Mouse (Mus musculus) midbrain, embryonic 11.5 days (tissue): ENCODE measurements around the gene Dcaf6. TPM values are rescaled to one million over a fixed set of nuclear protein-coding genes. Genes with fewer than 3 reads are reported as not detected.

ENCODE experiments used
- ATAC-seq: fragments of 200-750 bp; cut with Nextera tagmentation; 2 replicates; pipeline ENCODE4 v1.8.0; 2017; ENCODE audit warnings: moderate TSS enrichment, moderate library complexity; ENCODE audit not compliant: low FRiP score
- DNase-seq: peaks from one replicate; pipeline ENCODE4 v3.0.0; 2015; ENCODE audit warnings: low spot score; ENCODE audit errors: missing footprints
- H3K27ac ChIP-seq: fragments of 300-500 bp; sonication (generic); 2 replicates; pipeline ENCODE4 v1.5.1; 2014; ENCODE audit warnings: low read depth, low read length
- H3K27me3 ChIP-seq: fragments of 300-500 bp; sonication (generic); 2 replicates; pipeline ENCODE4 v1.6.1; 2014; ENCODE audit warnings: mild to moderate bottlenecking, low read length, moderate library complexity, mixed read lengths; ENCODE audit not compliant: control insufficient read depth, insufficient read depth
- H3K36me3 ChIP-seq: fragments of 300-500 bp; sonication (generic); 2 replicates; pipeline ENCODE4 v1.6.1; 2014; ENCODE audit warnings: mild to moderate bottlenecking, low read length, moderate library complexity, mixed read lengths; ENCODE audit not compliant: control insufficient read depth, insufficient read depth
- H3K4me1 ChIP-seq: fragments of 300-500 bp; sonication (generic); 2 replicates; pipeline ENCODE4 v1.6.1; 2014; ENCODE audit warnings: low read length; ENCODE audit not compliant: control insufficient read depth, insufficient read depth
- H3K4me2 ChIP-seq: fragments of 300-500 bp; sonication (generic); 2 replicates; pipeline ENCODE4 v1.6.1; 2014; ENCODE audit warnings: mild to moderate bottlenecking, moderate library complexity
- H3K4me3 ChIP-seq: fragments of 300-500 bp; sonication (generic); 2 replicates; pipeline ENCODE4 v1.5.1; 2014; ENCODE audit warnings: low read depth, low read length
- H3K9ac ChIP-seq: fragments of 300-500 bp; sonication (generic); 2 replicates; pipeline ENCODE4 v1.6.1; 2014; ENCODE audit warnings: low read length
- H3K9me3 ChIP-seq: fragments of 300-500 bp; sonication (generic); 2 replicates; pipeline ENCODE4 v1.6.1; 2016; ENCODE audit warnings: low read length; ENCODE audit not compliant: control insufficient read depth
- WGBS: fragments of 180-500 bp; shearing (Covaris S2); extraction: QIAGEN DNeasy Blood & Tissue Kit; methylation state at CpG from one replicate; pipeline ENCODE4 v1.1.7; 2014; 5-methylcytosine and 5-hydroxymethylcytosine counted together
- polyA plus RNA-seq: library from polyadenylated mRNA; unstranded; fragments of >200 nt; fragmentation: Nextera tagmentation; extraction: Ambion mirVana; gene quantifications from 2 replicates; pipeline ENCODE4 v1.2.1, GENCODE M21; 2014

Dcaf6 gene
- polyA plus RNA-seq, result 9.8 and 10.5 TPM in 2 replicates

DNA sequence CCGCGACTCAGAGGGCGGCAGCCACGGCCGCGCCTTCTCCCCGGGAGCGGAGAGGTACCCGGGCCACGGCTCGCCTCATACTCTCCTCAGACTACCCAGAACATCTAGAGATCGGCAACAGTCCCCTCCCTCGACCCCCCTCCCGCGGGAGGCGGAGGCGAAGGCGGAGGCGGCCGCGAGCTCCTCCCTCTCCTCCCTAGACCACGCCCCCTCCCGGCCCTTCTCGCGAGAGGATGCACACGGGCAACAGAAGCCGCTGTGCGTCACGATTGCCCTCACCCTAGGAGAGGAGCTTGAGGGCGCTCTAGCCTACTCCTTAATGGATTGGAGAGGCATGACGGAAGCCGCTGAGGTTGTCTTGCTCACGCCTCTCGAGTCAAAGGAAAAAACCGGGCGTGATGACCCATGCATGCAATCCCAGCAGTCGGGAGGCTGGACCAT is at the start of gene Dcaf6, which contains the start of gene Mpc2:
TSS of gene Dcaf6 (minus strand) at position 116 of the 441 bp plus-strand sequence.
TSS of gene Mpc2 (plus strand) at position 278 of the 441 bp plus-strand sequence.
- H3K36me3 ChIP-seq, result no peaks in the 10 kb centered on the region
- H3K9ac ChIP-seq, result peak within 1 kb of the TSS; percentile 80
- peak within 1 kb of the TSS; percentile 95 for H3K4me3 ChIP-seq
- DNase-seq (peak; percentile 100), ATAC-seq (peak; percentile 91)
- WGBS, result 0% methylated on average over 32 of the region's 37 CpGs
- peak within 1 kb of the TSS; percentile 74 for H3K27ac ChIP-seq
- peak within 1 kb of the TSS; percentile 95 for H3K4me2 ChIP-seq
- H3K4me1 ChIP-seq, result peaks cover 7% of the 10 kb centered on the region; the same call in 1 of the 2 replicates
- H3K9me3 ChIP-seq, result no peaks in the 10 kb centered on the region
- H3K27me3 ChIP-seq, result no peaks in the 10 kb centered on the region

DNA sequence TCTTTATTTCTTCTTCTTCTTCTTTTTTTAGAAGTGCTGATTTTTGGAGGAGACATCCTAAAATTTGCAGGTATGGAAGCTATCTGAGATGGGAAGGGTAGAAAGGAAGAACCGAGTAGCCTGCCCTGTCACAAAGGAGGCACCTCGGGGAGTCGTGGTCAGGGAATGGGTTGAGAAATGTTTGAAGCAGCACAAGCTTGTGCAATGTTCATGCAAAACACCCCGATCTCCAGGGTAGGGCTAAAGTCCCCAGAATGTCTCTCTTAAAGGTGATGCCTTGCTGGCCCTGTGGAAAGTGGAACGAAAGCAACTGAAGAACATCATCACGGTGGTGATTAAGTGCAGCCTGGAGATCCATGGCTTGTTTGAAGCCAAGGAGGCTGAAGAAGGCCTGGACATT is 46.0 kb upstream of the Dcaf6 start:
- no peaks in the 10 kb centered on the region for H3K27me3 ChIP-seq
- H3K9me3 ChIP-seq, result no peaks in the 10 kb centered on the region
- H3K9ac ChIP-seq, result no peak overlapping the region
- no peaks in the 10 kb centered on the region for H3K36me3 ChIP-seq
- H3K4me3 ChIP-seq, result no peak overlapping the region
- no peak overlapping the region for H3K4me2 ChIP-seq
- no peaks in the 10 kb centered on the region for H3K4me1 ChIP-seq
- no peak for DNase-seq
- no peak for ATAC-seq
- 86% methylated on average over 6 of the region's 6 CpGs for WGBS
- no peak overlapping the region for H3K27ac ChIP-seq

DNA sequence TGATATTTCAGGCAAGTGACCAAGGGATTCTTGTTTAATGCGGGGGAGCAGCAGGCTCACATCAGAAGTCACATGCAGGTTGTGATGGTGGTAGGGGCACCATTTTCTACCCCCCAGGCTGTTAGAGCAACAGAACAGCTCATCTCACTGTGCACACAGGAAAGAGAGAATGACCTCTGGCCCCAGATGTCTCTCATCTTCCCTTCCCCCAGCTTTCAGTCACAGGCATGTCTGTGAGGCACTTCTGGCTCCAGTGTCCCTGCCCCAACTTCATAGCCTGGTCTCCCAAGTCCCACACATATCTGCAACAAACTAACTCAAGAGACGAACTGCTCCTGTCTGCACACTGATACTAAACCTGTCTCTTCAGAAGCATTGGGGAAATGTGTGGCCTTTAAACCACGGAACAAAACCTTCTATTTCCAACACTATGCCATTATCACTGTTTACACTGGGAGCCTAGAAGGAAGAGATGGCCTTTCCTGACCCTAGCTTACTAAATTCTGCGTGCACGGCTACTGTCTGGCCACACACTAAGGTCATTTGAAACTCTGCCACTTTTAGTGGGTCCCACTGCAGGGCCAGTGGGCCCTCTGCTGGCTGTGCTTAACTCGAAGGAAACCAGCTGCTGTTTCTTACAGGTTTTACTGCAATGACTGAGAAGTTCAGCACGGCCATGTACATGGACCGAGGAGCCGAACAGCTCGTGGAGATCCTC is 43.2 kb upstream of the Dcaf6 start:
- no peak for ATAC-seq
- WGBS, result 65% methylated on average over 10 of the region's 10 CpGs
- no peaks in the 10 kb centered on the region for H3K36me3 ChIP-seq

DNA sequence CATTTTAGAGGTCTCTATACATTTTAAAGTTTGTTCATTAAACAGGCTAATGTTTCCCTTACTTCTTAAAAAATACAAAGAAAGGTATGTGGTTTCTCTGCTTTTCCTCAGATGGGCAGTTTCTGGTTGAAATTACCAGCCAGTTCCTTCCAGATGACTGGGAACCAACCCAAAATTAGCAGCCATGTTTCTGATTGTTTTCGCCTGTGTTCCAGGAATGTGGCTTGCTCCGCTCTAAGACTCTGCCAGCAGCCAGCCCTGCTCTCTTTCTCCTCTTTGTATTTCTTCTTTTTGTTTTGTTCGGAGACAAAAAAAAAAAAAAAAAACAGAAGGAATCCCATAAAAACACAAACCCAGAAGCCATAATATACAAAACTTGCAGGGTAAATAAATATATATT is 38.6 kb upstream of the Dcaf6 start:
- Histone ChIP-seq H3K36me3 (no peaks in the 10 kb centered on the region), H3K4me1 (no peaks in the 10 kb centered on the region), H3K9ac (no peak overlapping the region), H3K4me2 (no peak overlapping the region), H3K27me3 (no peaks in the 10 kb centered on the region), H3K4me3 (no peak overlapping the region), H3K9me3 (no peaks in the 10 kb centered on the region), H3K27ac (no peak overlapping the region)
- DNase-seq (no peak), ATAC-seq (no peak)
- 79% methylated on average over 3 of the region's 3 CpGs for WGBS

More for the DNA sequence above, 43.2 kb upstream of the Dcaf6 start:
- Histone ChIP-seq H3K4me2 (no peak overlapping the region), H3K9me3 (no peaks in the 10 kb centered on the region), H3K4me3 (no peak overlapping the region), H3K27me3 (no peaks in the 10 kb centered on the region), H3K9ac (no peak overlapping the region), H3K4me1 (no peaks in the 10 kb centered on the region), H3K27ac (no peak overlapping the region)
- DNase-seq, result no peak

DNA sequence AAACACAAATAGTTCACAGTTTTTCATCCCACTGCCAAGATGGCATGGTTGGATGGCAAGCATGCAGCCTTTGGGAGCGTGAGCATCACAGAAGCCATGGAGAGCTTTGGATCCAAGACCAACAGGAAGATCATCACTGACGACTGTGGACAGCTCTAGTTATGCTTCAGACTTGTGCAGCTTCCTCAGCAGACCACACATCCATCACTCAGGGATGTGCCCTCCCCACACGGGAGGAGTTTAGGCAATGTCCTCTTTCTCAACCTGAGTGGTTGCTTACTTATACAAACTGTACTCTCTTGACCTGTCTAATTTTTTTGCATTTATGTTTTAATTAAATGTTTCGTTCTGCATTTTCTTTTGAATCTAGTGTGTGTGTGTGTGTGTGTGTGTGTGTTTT is 28.9 kb upstream of the Dcaf6 start:
- ATAC-seq (no peak), DNase-seq (no peak)
- no peaks in the 10 kb centered on the region for H3K9me3 ChIP-seq
- no peak overlapping the region for H3K4me3 ChIP-seq
- H3K27ac ChIP-seq, result no peak overlapping the region
- H3K27me3 ChIP-seq, result no peaks in the 10 kb centered on the region
- no peak overlapping the region for H3K9ac ChIP-seq
- no peaks in the 10 kb centered on the region for H3K36me3 ChIP-seq
- WGBS, result 82% methylated on average over 4 of the region's 4 CpGs
- H3K4me2 ChIP-seq, result no peak overlapping the region
- no peaks in the 10 kb centered on the region for H3K4me1 ChIP-seq

DNA sequence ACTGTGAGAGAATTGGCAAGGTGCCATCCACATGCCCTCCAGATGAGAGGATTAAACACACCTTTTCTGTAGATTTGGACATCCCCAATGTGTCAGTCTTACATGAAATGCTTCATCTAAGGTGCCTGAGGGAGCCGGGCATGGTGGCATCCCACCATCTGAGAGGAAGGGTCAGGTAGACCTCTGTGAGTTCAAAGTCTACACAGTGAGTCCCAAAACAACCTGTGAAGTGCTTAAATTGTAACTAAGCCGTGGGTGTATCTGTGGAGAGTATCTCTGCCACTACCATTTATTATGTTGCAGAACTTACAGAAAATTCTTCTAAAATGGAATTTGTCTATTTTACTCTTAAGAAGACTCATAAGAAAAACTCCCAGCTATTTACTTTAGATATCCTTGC is 25.8 kb upstream of the Dcaf6 start:
- DNase-seq (no peak), ATAC-seq (no peak)
- no peak overlapping the region for H3K4me2 ChIP-seq
- no peaks in the 10 kb centered on the region for H3K9me3 ChIP-seq
- 86% methylated on average over 2 of the region's 2 CpGs for WGBS
- H3K4me3 ChIP-seq, result no peak overlapping the region
- H3K27ac ChIP-seq, result no peak overlapping the region
- H3K9ac ChIP-seq, result no peak overlapping the region
- no peaks in the 10 kb centered on the region for H3K36me3 ChIP-seq
- H3K4me1 ChIP-seq, result no peaks in the 10 kb centered on the region
- no peaks in the 10 kb centered on the region for H3K27me3 ChIP-seq

DNA sequence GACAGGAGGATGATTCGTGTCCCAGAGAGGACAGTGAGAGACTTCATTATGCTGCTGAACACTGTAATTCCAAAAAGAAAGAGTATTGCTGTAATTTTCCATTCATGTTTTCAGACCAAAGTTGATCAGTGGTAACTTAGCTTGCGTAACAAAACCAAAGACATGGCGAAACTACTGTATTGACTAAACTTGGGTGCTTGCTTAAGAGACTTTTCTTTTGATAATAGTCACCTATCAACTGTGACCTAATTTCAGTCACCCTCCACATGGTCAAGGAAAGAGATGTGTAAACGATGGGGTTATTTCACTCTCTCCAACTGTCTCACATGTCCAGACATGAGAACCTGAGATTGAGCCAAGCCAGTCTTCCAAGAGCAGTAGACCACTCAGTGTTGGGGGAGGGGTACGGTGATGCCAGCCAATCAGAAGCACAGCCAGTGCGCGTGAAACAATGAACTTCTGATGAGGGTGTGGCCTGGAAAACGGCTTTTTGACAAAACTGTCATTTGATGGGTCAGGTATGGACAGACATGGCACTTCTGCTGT is 24.5 kb upstream of the Dcaf6 start, which contains the start of gene Adcy10:
TSS of gene Adcy10 (plus strand) at position 496 of the 546 bp plus-strand sequence.
- no peak within 1 kb of the TSS for H3K27ac ChIP-seq

DNA sequence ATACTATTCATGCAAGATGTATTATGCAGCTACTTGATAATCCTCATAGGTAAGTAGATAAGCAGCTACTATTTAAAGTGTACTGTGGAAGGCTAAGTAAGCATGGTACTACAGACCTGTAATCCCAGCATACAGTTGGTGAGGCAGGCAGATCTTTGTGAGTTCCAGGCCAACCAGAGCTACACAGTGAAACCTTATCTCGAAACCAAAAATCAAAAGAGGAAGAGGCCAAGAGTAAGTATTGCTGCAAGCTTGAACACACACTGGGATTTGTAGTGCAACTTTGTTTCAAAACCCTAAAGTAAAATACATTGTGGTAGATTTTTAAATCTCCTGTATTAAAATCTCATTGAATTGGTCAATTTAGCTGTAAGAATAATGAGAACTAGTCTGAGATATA is 11.2 kb upstream of the Dcaf6 start:
- no peaks in the 10 kb centered on the region for H3K36me3 ChIP-seq
- H3K9ac ChIP-seq, result no peak overlapping the region
- H3K4me3 ChIP-seq, result no peak overlapping the region
- no peak for ATAC-seq
- DNase-seq, result no peak
- H3K4me1 ChIP-seq, result no peaks in the 10 kb centered on the region
- H3K4me2 ChIP-seq, result no peak overlapping the region
- no peaks in the 10 kb centered on the region for H3K9me3 ChIP-seq
- 90% methylated on average over 1 of the region's 1 CpGs for WGBS
- no peak overlapping the region for H3K27ac ChIP-seq
- no peaks in the 10 kb centered on the region for H3K27me3 ChIP-seq

More for the DNA sequence above, 24.5 kb upstream of the Dcaf6 start, which contains the start of gene Adcy10:
- H3K27me3 ChIP-seq, result no peaks in the 10 kb centered on the region
- DNase-seq, result no peak
- no peak for ATAC-seq
- no peak within 1 kb of the TSS for H3K4me2 ChIP-seq
- H3K9ac ChIP-seq, result no peak within 1 kb of the TSS
- H3K9me3 ChIP-seq, result no peaks in the 10 kb centered on the region
- H3K4me3 ChIP-seq, result no peak within 1 kb of the TSS
- WGBS, result 93% methylated on average over 8 of the region's 8 CpGs
- H3K4me1 ChIP-seq, result no peaks in the 10 kb centered on the region
- no peaks in the 10 kb centered on the region for H3K36me3 ChIP-seq

DNA sequence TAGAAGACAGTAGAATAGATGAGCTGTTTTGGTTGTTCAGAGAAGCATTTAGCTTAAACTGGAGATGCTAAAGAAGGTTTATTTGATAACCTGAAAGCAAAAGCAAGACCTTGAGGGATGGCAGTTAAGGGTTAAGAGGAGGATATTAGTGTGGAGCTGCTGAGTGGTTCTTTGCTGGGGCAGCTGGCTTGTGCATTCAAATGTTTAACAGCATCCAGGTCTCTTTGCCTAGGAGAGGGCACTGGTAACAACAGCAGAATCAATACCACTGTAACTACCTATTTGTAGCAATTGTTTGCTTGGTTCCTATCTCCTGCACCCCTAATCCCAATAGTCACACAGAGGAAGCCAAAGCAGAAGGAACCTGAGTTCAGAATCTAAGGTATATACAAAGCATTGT is 9.4 kb upstream of the Dcaf6 start:
- ATAC-seq (no peak), DNase-seq (no peak)
- Histone ChIP-seq H3K4me2 (no peak overlapping the region), H3K9me3 (no peaks in the 10 kb centered on the region), H3K27ac (no peak overlapping the region), H3K4me3 (no peak overlapping the region), H3K9ac (no peak overlapping the region), H3K4me1 (no peaks in the 10 kb centered on the region), H3K36me3 (no peaks in the 10 kb centered on the region), H3K27me3 (no peaks in the 10 kb centered on the region)
